Mouse (Mus musculus) kidney, embryonic 14.5 days (tissue): ENCODE data around the gene Slc1a2. TPM values are rescaled to one million over a fixed set of nuclear protein-coding genes. Genes with fewer than 3 reads are reported as not detected.

Experiments
- ATAC-seq: fragments of 200-750 bp; cut with Nextera tagmentation; 2 replicates; pipeline ENCODE4 v1.8.0; 2017; ENCODE audit warnings: moderate number of reproducible peaks, mild to moderate bottlenecking, moderate TSS enrichment, moderate library complexity; ENCODE audit not compliant: low FRiP score, low TSS enrichment
- H3K27ac ChIP-seq: fragments of 300-500 bp; sonication (generic); 2 replicates; pipeline ENCODE4 v1.5.1; 2014; ENCODE audit warnings: low read depth, mild to moderate bottlenecking, low read length, moderate library complexity, mixed read lengths
- H3K27me3 ChIP-seq: fragments of 300-500 bp; sonication (generic); 2 replicates; pipeline ENCODE4 v1.6.1; 2014; ENCODE audit warnings: mild to moderate bottlenecking, low read length; ENCODE audit not compliant: control insufficient read depth, insufficient read depth
- H3K36me3 ChIP-seq: fragments of 300-500 bp; sonication (generic); 2 replicates; pipeline ENCODE4 v1.6.1; 2014; ENCODE audit warnings: low read length, mixed read lengths; ENCODE audit not compliant: control insufficient read depth, insufficient read depth
- H3K4me1 ChIP-seq: fragments of 300-500 bp; sonication (generic); 2 replicates; pipeline ENCODE4 v1.6.1; 2014; ENCODE audit warnings: low read length, mixed read lengths; ENCODE audit not compliant: control insufficient read depth, insufficient read depth
- H3K4me2 ChIP-seq: fragments of 300-500 bp; sonication (generic); replicated peaks from 2 replicates; pipeline ENCODE4 v1.6.1; 2014; ENCODE audit warnings: low read depth, mild to moderate bottlenecking, low read length
- H3K4me3 ChIP-seq: fragments of 300-500 bp; sonication (generic); 2 replicates; pipeline ENCODE4 v1.5.1; 2014; ENCODE audit warnings: mild to moderate bottlenecking, low read length
- H3K9ac ChIP-seq: fragments of 300-500 bp; sonication (generic); 2 replicates; pipeline ENCODE4 v1.6.1; 2014; ENCODE audit warnings: low read depth, mild to moderate bottlenecking, low read length, moderate library complexity
- H3K9me3 ChIP-seq: fragments of 300-500 bp; sonication (generic); 2 replicates; pipeline ENCODE4 v1.6.1; 2016; ENCODE audit warnings: low read length; ENCODE audit not compliant: control insufficient read depth
- WGBS: fragments of 180-500 bp; shearing (Covaris S2); extraction: QIAGEN DNeasy Blood & Tissue Kit; methylation state at CpG from one replicate; pipeline ENCODE4 v1.1.7; 2014; 5-methylcytosine and 5-hydroxymethylcytosine counted together
- polyA plus RNA-seq: library from polyadenylated mRNA; unstranded; fragments of >200 nt; fragmentation: Nextera tagmentation; extraction: Ambion mirVana; gene quantifications from 2 replicates; pipeline ENCODE4 v1.2.1, GENCODE M21; 2014

The Slc1a2 gene
- polyA plus RNA-seq, 1 experiment from 2014 or later = 0.14 TPM

GRCm38 (mm10) chr2:102751846-102752245, 93.4 kb downstream of the Slc1a2 start:
- 59% methylated on average over 1 of the region's 1 CpGs for WGBS
- H3K4me1 ChIP-seq = no peaks in the 10 kb centered on the region
- H3K36me3 ChIP-seq = no peaks in the 10 kb centered on the region
- no peak overlapping the region for H3K4me3 ChIP-seq
- H3K9me3 ChIP-seq = no peaks in the 10 kb centered on the region
- no peak overlapping the region for H3K9ac ChIP-seq
- ATAC-seq = no peak
- no peak overlapping the region for H3K4me2 ChIP-seq
- H3K27ac ChIP-seq = no peak overlapping the region
- no peaks in the 10 kb centered on the region for H3K27me3 ChIP-seq

- no peak overlapping the region for H3K9ac ChIP-seq
- 78% methylated on average over 5 of the region's 5 CpGs for WGBS
- H3K4me3 ChIP-seq = no peak overlapping the region
- H3K4me2 ChIP-seq = no peak overlapping the region
- H3K9me3 ChIP-seq = no peaks in the 10 kb centered on the region
- H3K27me3 ChIP-seq = no peaks in the 10 kb centered on the region
- no peak for ATAC-seq
- H3K4me1 ChIP-seq = no peaks in the 10 kb centered on the region
- H3K36me3 ChIP-seq = no peaks in the 10 kb centered on the region
- no peak overlapping the region for H3K27ac ChIP-seq
These were observed 98.9 kb downstream of the Slc1a2 start for GRCm38 (mm10) chr2:102757241-102757860.

DNA sequence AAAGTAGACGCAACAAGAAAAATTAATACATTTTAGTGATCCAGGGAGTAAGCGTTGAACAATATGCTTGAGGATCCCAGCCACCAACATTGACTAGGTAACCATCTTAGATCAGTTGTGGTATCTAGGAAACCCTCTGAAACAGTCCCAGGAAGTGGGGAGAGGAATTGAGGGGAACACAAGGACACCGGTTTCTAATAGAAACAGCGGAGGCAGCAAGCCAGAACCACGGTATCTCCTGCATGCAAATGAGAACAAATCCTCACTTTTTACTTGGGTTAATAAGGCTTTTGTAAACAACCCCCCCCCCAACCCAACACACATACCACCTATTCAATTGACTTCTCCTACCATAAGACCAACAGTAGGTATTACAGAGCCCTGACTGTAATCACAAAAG, 101.0 kb downstream of the Slc1a2 start:
- WGBS = 91% methylated on average over 5 of the region's 5 CpGs
- Histone ChIP-seq H3K27me3 (no peaks in the 10 kb centered on the region), H3K27ac (no peak overlapping the region), H3K9me3 (no peaks in the 10 kb centered on the region), H3K4me1 (no peaks in the 10 kb centered on the region), H3K4me2 (no peak overlapping the region), H3K4me3 (no peak overlapping the region), H3K36me3 (no peaks in the 10 kb centered on the region), H3K9ac (no peak overlapping the region)
- no peak for ATAC-seq

DNA sequence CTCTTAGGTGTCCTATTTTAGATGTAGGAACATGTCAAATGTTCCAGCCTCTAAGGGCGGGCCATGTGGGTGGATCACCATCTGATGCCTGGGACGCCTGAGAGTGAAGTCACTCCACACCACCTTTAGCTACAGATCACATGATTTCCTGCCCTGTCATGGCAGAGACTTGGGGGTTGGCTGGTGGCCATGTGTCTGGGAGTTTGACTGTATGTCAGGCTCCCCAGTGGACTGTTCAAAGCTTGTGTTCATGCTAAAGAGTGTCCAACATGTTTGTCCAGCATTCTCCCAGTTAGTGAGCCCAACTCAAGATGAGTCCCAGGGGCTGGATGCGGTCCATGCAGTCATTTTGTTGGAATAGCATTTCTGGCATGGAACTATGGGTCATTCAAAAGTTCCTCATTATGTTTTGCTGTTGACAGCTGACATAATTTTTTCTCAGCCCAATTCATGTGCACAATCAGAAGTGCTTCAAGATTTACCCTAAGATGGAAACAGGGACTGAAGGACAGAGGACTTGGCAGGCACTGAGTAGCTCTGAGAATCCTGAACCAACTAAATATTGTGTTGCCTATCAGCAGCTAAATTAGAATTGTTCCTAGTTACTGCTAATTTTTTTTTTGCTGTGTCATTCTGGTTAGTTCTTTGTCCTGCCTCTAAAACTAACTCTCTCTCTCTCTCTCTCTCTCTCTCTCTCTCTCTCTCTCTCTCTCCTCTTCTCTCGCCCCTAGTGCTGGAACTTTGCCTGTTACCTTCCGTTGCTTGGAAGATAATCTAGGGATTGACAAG, 102.0 kb downstream of the Slc1a2 start:
- Histone ChIP-seq H3K36me3 (no peaks in the 10 kb centered on the region), H3K4me1 (no peaks in the 10 kb centered on the region), H3K27ac (no peak overlapping the region), H3K4me2 (no peak overlapping the region), H3K4me3 (no peak overlapping the region), H3K9ac (no peak overlapping the region), H3K9me3 (no peaks in the 10 kb centered on the region), H3K27me3 (no peaks in the 10 kb centered on the region)
- WGBS = 77% methylated on average over 5 of the region's 5 CpGs
- no peak for ATAC-seq

DNA sequence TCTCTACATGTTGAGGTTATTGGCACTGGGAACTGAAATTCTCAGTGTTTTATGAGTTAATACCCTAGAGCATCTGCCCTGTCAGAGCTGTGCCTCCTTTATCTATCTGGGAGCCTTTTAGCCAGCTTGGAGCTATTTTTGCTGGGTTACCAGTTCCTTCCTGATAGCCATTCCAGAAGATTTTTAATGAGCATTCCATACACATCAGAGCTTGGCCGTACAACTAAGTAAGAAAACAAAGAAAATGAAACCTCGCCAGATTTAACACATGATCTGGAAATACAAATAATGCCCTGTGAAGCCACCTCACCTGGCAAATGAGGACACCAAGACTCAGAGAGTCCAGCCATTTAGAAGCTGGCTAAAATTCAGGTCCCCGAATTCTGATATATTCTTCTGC, 104.7 kb downstream of the Slc1a2 start:
- ATAC-seq = no peak
- WGBS = 88% methylated on average over 3 of the region's 3 CpGs
- H3K9ac ChIP-seq = no peak overlapping the region

GRCm38 (mm10) chr2:102763991-102764390, 105.5 kb downstream of the Slc1a2 start:
- H3K9ac ChIP-seq = no peak overlapping the region
- no peaks in the 10 kb centered on the region for H3K27me3 ChIP-seq
- H3K4me3 ChIP-seq = no peak overlapping the region
- ATAC-seq = no peak
- H3K9me3 ChIP-seq = no peaks in the 10 kb centered on the region
- H3K36me3 ChIP-seq = no peaks in the 10 kb centered on the region
- H3K4me2 ChIP-seq = no peak overlapping the region
- no peak overlapping the region for H3K27ac ChIP-seq
- no peaks in the 10 kb centered on the region for H3K4me1 ChIP-seq
- 94% methylated on average over 2 of the region's 2 CpGs for WGBS

More for the DNA sequence above, 104.7 kb downstream of the Slc1a2 start:
- H3K4me1 ChIP-seq = no peaks in the 10 kb centered on the region
- no peaks in the 10 kb centered on the region for H3K36me3 ChIP-seq
- no peak overlapping the region for H3K4me3 ChIP-seq
- H3K27me3 ChIP-seq = no peaks in the 10 kb centered on the region
- no peak overlapping the region for H3K4me2 ChIP-seq
- no peaks in the 10 kb centered on the region for H3K9me3 ChIP-seq
- no peak overlapping the region for H3K27ac ChIP-seq

GRCm38 (mm10) chr2:102764602-102765374, 106.3 kb downstream of the Slc1a2 start:
- Histone ChIP-seq H3K4me1 (no peaks in the 10 kb centered on the region), H3K27ac (no peak overlapping the region), H3K4me3 (no peak overlapping the region), H3K9me3 (no peaks in the 10 kb centered on the region), H3K27me3 (no peaks in the 10 kb centered on the region), H3K36me3 (no peaks in the 10 kb centered on the region), H3K4me2 (no peak overlapping the region), H3K9ac (no peak overlapping the region)
- WGBS = 70% methylated on average over 8 of the region's 8 CpGs
- ATAC-seq = no peak

GRCm38 (mm10) chr2:102768267-102768666, 109.8 kb downstream of the Slc1a2 start:
- no peak overlapping the region for H3K27ac ChIP-seq
- no peak for ATAC-seq
- H3K36me3 ChIP-seq = no peaks in the 10 kb centered on the region
- no peaks in the 10 kb centered on the region for H3K9me3 ChIP-seq
- H3K4me2 ChIP-seq = no peak overlapping the region
- no peak overlapping the region for H3K4me3 ChIP-seq
- WGBS = 37% methylated on average over 3 of the region's 3 CpGs
- no peaks in the 10 kb centered on the region for H3K27me3 ChIP-seq
- no peaks in the 10 kb centered on the region for H3K4me1 ChIP-seq
- H3K9ac ChIP-seq = no peak overlapping the region

DNA sequence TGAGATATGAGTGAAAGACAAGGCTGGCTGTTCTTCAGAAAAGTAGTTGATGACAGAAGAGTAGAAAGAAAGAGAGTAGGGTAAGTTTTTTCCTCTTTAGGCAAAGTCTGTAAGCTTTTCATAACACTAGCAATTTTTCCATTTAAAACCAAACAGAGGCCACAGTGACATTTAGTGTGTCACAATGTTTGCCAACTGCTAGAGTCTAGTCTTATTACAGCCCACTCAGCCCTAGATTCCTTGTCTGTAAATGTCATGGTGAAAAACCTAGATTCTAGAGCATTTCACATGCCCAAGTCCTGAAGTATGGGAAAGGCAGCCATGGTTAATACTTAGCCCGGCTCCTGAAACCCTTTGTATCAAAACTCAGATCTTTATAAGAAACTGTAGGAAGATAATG, 112.8 kb downstream of the Slc1a2 start:
- WGBS = 83% methylated on average over 1 of the region's 1 CpGs
- H3K9ac ChIP-seq = no peak overlapping the region
- H3K27ac ChIP-seq = no peak overlapping the region
- H3K27me3 ChIP-seq = no peaks in the 10 kb centered on the region
- H3K4me3 ChIP-seq = no peak overlapping the region
- no peaks in the 10 kb centered on the region for H3K4me1 ChIP-seq
- no peaks in the 10 kb centered on the region for H3K36me3 ChIP-seq
- H3K9me3 ChIP-seq = no peaks in the 10 kb centered on the region
- H3K4me2 ChIP-seq = no peak overlapping the region
- no peak for ATAC-seq
